Mouse (Mus musculus) stomach, embryonic 16.5 days (tissue): Measurements from ENCODE around the gene Kcnmb2. TPM values are rescaled to one million over a fixed set of nuclear protein-coding genes. Genes with fewer than 3 reads are reported as not detected.

Experiments used
- ATAC-seq: fragments of 200-750 bp; cut with Nextera tagmentation; 2 replicates; pipeline ENCODE4 v1.8.0; 2017; ENCODE audit warnings: moderate number of reproducible peaks, moderate TSS enrichment; ENCODE audit not compliant: insufficient read depth, low FRiP score
- H3K27ac ChIP-seq: fragments of 300-500 bp; sonication (generic); 2 replicates; pipeline ENCODE4 v1.5.1; 2014; ENCODE audit warnings: low read length
- H3K27me3 ChIP-seq: fragments of 300-500 bp; sonication (generic); 2 replicates; pipeline ENCODE4 v1.6.1; 2014; ENCODE audit warnings: low read length, control low read depth, mixed read lengths; ENCODE audit not compliant: control insufficient read depth, insufficient read depth
- H3K36me3 ChIP-seq: fragments of 300-500 bp; sonication (generic); 2 replicates; pipeline ENCODE4 v1.6.1; 2014; ENCODE audit warnings: low read length; ENCODE audit not compliant: control insufficient read depth, insufficient read depth
- H3K4me1 ChIP-seq: fragments of 300-500 bp; sonication (generic); 2 replicates; pipeline ENCODE4 v1.6.1; 2014; ENCODE audit warnings: low read length, control low read depth, mixed read lengths; ENCODE audit not compliant: control insufficient read depth, insufficient read depth
- H3K4me2 ChIP-seq: fragments of 300-500 bp; sonication (generic); 2 replicates; pipeline ENCODE4 v1.6.1; 2014; ENCODE audit warnings: low read depth, low read length, mixed read lengths
- H3K4me3 ChIP-seq: fragments of 300-500 bp; sonication (generic); replicated peaks from 2 replicates; pipeline ENCODE4 v1.5.1; 2014; ENCODE audit warnings: mild to moderate bottlenecking, low read length
- H3K9ac ChIP-seq: fragments of 300-500 bp; sonication (generic); 2 replicates; pipeline ENCODE4 v1.6.1; 2014; ENCODE audit warnings: low read length
- H3K9me3 ChIP-seq: fragments of 300-500 bp; sonication (generic); replicated peaks from 2 replicates; pipeline ENCODE4 v1.6.1; 2016; ENCODE audit warnings: low read length, control low read depth; ENCODE audit not compliant: control insufficient read depth
- WGBS: fragments of 180-500 bp; shearing (Covaris S2); extraction: QIAGEN DNeasy Blood & Tissue Kit; methylation state at CpG from one replicate; pipeline ENCODE4 v1.1.7; 2014; 5-methylcytosine and 5-hydroxymethylcytosine counted together
- polyA plus RNA-seq: library from polyadenylated mRNA; unstranded; fragments of >200 nt; fragmentation: Nextera tagmentation; extraction: Ambion mirVana; gene quantifications from 2 replicates; pipeline ENCODE4 v1.2.1, GENCODE M21; 2015

The Kcnmb2 gene
- polyA plus RNA-seq, 1 experiment from 2014 or later = 1.8 TPM

GRCm38 (mm10) chr3:32048777-32049176, 146.5 kb downstream of the Kcnmb2 start:
- ATAC-seq = no peak
- no peak overlapping the region for H3K4me2 ChIP-seq
- no peaks in the 10 kb centered on the region for H3K4me1 ChIP-seq
- H3K4me3 ChIP-seq = no peak overlapping the region
- WGBS = 82% methylated on average over 3 of the region's 3 CpGs
- H3K9me3 ChIP-seq = no peaks in the 10 kb centered on the region
- H3K27me3 ChIP-seq = no peaks in the 10 kb centered on the region
- no peak overlapping the region for H3K27ac ChIP-seq
- no peak overlapping the region for H3K9ac ChIP-seq
- H3K36me3 ChIP-seq = no peaks in the 10 kb centered on the region

- no peaks in the 10 kb centered on the region for H3K4me1 ChIP-seq
- ATAC-seq = no peak
- 59% methylated on average over 3 of the region's 3 CpGs for WGBS
- no peak overlapping the region for H3K4me3 ChIP-seq
- no peak overlapping the region for H3K9ac ChIP-seq
- no peaks in the 10 kb centered on the region for H3K27me3 ChIP-seq
- H3K27ac ChIP-seq = no peak overlapping the region
- H3K4me2 ChIP-seq = no peak overlapping the region
- H3K9me3 ChIP-seq = no peaks in the 10 kb centered on the region
- H3K36me3 ChIP-seq = no peaks in the 10 kb centered on the region
Observed at GRCm38 (mm10) chr3:32052596-32052995, 150.3 kb downstream of the Kcnmb2 start.

- no peak overlapping the region for H3K27ac ChIP-seq
- 89% methylated on average over 10 of the region's 10 CpGs for WGBS
- H3K36me3 ChIP-seq = no peaks in the 10 kb centered on the region
- ATAC-seq = no peak
- H3K4me3 ChIP-seq = no peak overlapping the region
- H3K9ac ChIP-seq = no peak overlapping the region
- no peak overlapping the region for H3K4me2 ChIP-seq
- H3K4me1 ChIP-seq = no peaks in the 10 kb centered on the region
- no peaks in the 10 kb centered on the region for H3K9me3 ChIP-seq
- no peaks in the 10 kb centered on the region for H3K27me3 ChIP-seq
Observed at GRCm38 (mm10) chr3:32053610-32054241, 151.4 kb downstream of the Kcnmb2 start.

GRCm38 (mm10) chr3:32059888-32060656, 157.8 kb downstream of the Kcnmb2 start:
- H3K9ac ChIP-seq = no peak overlapping the region
- no peak overlapping the region for H3K27ac ChIP-seq
- ATAC-seq = no peak
- no peaks in the 10 kb centered on the region for H3K9me3 ChIP-seq
- H3K36me3 ChIP-seq = no peaks in the 10 kb centered on the region
- no peaks in the 10 kb centered on the region for H3K27me3 ChIP-seq
- no peak overlapping the region for H3K4me2 ChIP-seq
- H3K4me1 ChIP-seq = no peaks in the 10 kb centered on the region
- no peak overlapping the region for H3K4me3 ChIP-seq
- 43% methylated on average over 10 of the region's 10 CpGs for WGBS

- Histone ChIP-seq H3K27ac (no peak overlapping the region), H3K27me3 (no peaks in the 10 kb centered on the region), H3K4me2 (no peak overlapping the region), H3K36me3 (no peaks in the 10 kb centered on the region), H3K9me3 (no peaks in the 10 kb centered on the region), H3K4me1 (no peaks in the 10 kb centered on the region), H3K9ac (no peak overlapping the region), H3K4me3 (no peak overlapping the region)
- WGBS = 75% methylated on average over 3 of the region's 3 CpGs
- ATAC-seq = no peak
Observed at GRCm38 (mm10) chr3:32062685-32063084, 160.4 kb downstream of the Kcnmb2 start.

- ATAC-seq = no peak
- H3K4me1 ChIP-seq = no peaks in the 10 kb centered on the region
- WGBS = 54% methylated on average over 3 of the region's 3 CpGs
Observed at GRCm38 (mm10) chr3:32063312-32063711, 161.0 kb downstream of the Kcnmb2 start.

GRCm38 (mm10) chr3:32067004-32067935, 165.0 kb downstream of the Kcnmb2 start:
- 58% methylated on average over 9 of the region's 9 CpGs for WGBS
- Histone ChIP-seq H3K9me3 (no peaks in the 10 kb centered on the region), H3K27ac (no peak overlapping the region), H3K9ac (no peak overlapping the region), H3K4me2 (no peak overlapping the region), H3K27me3 (no peaks in the 10 kb centered on the region), H3K4me1 (no peaks in the 10 kb centered on the region), H3K4me3 (no peak overlapping the region), H3K36me3 (no peaks in the 10 kb centered on the region)
- ATAC-seq = no peak

More at GRCm38 (mm10) chr3:32063312-32063711, 161.0 kb downstream of the Kcnmb2 start:
- Histone ChIP-seq H3K36me3 (no peaks in the 10 kb centered on the region), H3K27me3 (no peaks in the 10 kb centered on the region), H3K27ac (no peak overlapping the region), H3K9me3 (no peaks in the 10 kb centered on the region), H3K4me2 (no peak overlapping the region), H3K9ac (no peak overlapping the region), H3K4me3 (no peak overlapping the region)

GRCm38 (mm10) chr3:32073881-32074280, 171.6 kb downstream of the Kcnmb2 start:
- Histone ChIP-seq H3K36me3 (no peaks in the 10 kb centered on the region), H3K9me3 (no peaks in the 10 kb centered on the region), H3K4me3 (no peak overlapping the region), H3K4me2 (no peak overlapping the region), H3K9ac (no peak overlapping the region), H3K4me1 (no peaks in the 10 kb centered on the region), H3K27ac (no peak overlapping the region), H3K27me3 (no peaks in the 10 kb centered on the region)
- ATAC-seq = no peak
- 55% methylated on average over 8 of the region's 8 CpGs for WGBS

- no peak for ATAC-seq
- H3K4me3 ChIP-seq = no peak overlapping the region
- no peak overlapping the region for H3K4me2 ChIP-seq
- no peak overlapping the region for H3K27ac ChIP-seq
- H3K36me3 ChIP-seq = no peaks in the 10 kb centered on the region
- no peaks in the 10 kb centered on the region for H3K9me3 ChIP-seq
- no peaks in the 10 kb centered on the region for H3K27me3 ChIP-seq
- WGBS = 88% methylated on average over 1 of the region's 1 CpGs
- no peak overlapping the region for H3K9ac ChIP-seq
- H3K4me1 ChIP-seq = no peaks in the 10 kb centered on the region
Observed at GRCm38 (mm10) chr3:32088762-32089161, 186.5 kb downstream of the Kcnmb2 start.
